ENCODE assay signal across 8 mouse cellular contexts in the genomic region with DNA sequence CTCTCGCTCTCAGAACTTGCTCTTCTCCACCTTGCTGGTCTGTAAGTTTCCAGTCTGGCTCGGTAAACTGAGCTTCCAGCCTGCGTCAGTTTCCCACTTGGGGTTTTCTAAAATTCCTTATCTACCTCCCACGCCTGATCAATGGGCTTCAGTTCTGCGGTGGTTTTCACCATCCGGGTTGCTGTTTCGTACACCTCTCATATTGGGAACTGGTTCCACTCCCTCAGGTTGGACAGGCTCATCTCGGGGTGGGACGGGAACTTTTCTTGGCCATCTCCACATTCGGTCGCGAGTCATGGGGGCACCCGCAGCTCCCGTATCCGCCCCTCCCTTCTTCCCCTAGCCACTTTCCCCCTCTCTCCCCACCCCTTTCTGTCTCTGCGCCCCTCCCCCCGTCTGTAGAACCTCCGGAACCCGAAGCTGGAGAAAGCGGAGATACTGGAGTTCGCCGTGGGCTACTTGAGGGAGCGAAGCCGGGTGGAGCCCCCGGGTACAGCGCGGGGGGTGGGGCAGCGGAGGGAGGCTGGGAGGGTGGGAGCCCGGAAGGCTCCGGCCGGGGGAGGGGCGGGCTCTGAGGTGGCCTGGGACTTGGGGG. TPM values are rescaled to one million over a fixed set of nuclear protein-coding genes. Genes with fewer than 3 reads are reported as not detected.
DNase-seq lines count a peak whose midpoint lies in the region; ATAC-seq and TF ChIP-seq lines count a peak whose summit lies in the region.

No protein-coding gene starts in this region.

- no peak for TF ChIP-seq POLR2A in spleen, adult 2 months (IDR thresholded peaks at IDR 0.05; ENCODE audit: low read depth, low read length)

- no peak overlapping the region for H3K27ac ChIP-seq in spleen, adult 2 months (ENCODE audit: insufficient read depth, low read length)
- no peak overlapping the region; the same call in 1 of the 2 replicates for H3K27ac ChIP-seq in hindbrain, embryonic 11.5 days (ENCODE audit: low read depth, low read length)
- H3K27ac ChIP-seq in midbrain, embryonic 12.5 days (replicated peaks): peak overlapping the region; percentile 75; the same call in 1 of the 2 replicates

- peaks cover 5% of the 10 kb centered on the region; the same call in 1 of the 2 replicates for H3K4me1 ChIP-seq in spleen, adult 2 months (ENCODE audit: control insufficient read depth, insufficient read depth, insufficient read length)
- peaks cover 23% of the 10 kb centered on the region for H3K4me1 ChIP-seq in hindbrain, embryonic 11.5 days (replicated peaks; ENCODE audit: control insufficient read depth, insufficient read depth, low read length)
- H3K4me1 ChIP-seq in midbrain, embryonic 12.5 days: peaks cover 55% of the 10 kb centered on the region

- ATAC-seq in hindbrain, embryonic 11.5 days (ENCODE audit: low FRiP score): no peak
- ATAC-seq in midbrain, embryonic 12.5 days (ENCODE audit: low FRiP score, low read depth): no peak
- no peak for ATAC-seq in frontal cortex, adult (ENCODE audit: low TSS enrichment)

- DNase-seq in gastrocnemius, postnatal 10 days: peak; percentile 69
- DNase-seq in gastrocnemius, adult 8-10 months (ENCODE audit: low spot score in 2 of 2): no peak
- DNase-seq in spleen, adult 2 months (ENCODE audit: low read depth in 1 of 2, low spot score in 2 of 2): no peak
- no peak for DNase-seq in spleen, postnatal 36 days (ENCODE audit: low spot score in 2 of 2)
- peak; percentile 73 for DNase-seq in hindbrain, embryonic 11.5 days (ENCODE audit: low spot score)
- no peak for DNase-seq in urinary bladder, postnatal 36 days (ENCODE audit: low spot score in 2 of 2)

- H3K27me3 ChIP-seq in spleen, adult 2 months (ENCODE audit: control insufficient read depth, insufficient read depth, low read length): 0 out of 2 replicates have a peak, but pooled peaks cover 5% of the 10 kb centered on the region
- peaks cover 20% of the 10 kb centered on the region for H3K27me3 ChIP-seq in hindbrain, embryonic 11.5 days (ENCODE audit: control insufficient read depth, insufficient read depth, low read length)
- H3K27me3 ChIP-seq in midbrain, embryonic 12.5 days: peaks cover 46% of the 10 kb centered on the region

- no peaks in the 10 kb centered on the region for H3K36me3 ChIP-seq in spleen, adult 2 months (ENCODE audit: control insufficient read depth, insufficient read depth, low read length)
- H3K36me3 ChIP-seq in hindbrain, embryonic 11.5 days (ENCODE audit: control insufficient read depth, insufficient read depth, low read length): no peaks in the 10 kb centered on the region
- H3K36me3 ChIP-seq in midbrain, embryonic 12.5 days: no peaks in the 10 kb centered on the region

- under 1% methylated on average over 31 of the region's 32 CpGs for WGBS in spleen, adult 2 months
- WGBS in hindbrain, embryonic 11.5 days: under 1% methylated on average over 27 of the region's 32 CpGs
- WGBS in midbrain, embryonic 12.5 days: 1% methylated on average over 31 of the region's 32 CpGs

- H3K4me3 ChIP-seq in spleen, adult 2 months (ENCODE audit: extremely low read depth, insufficient read depth, insufficient read length): peak overlapping the region; percentile 61
- H3K4me3 ChIP-seq in hindbrain, embryonic 11.5 days (ENCODE audit: low read depth, low read length): peak overlapping the region; percentile 78
- H3K4me3 ChIP-seq in midbrain, embryonic 12.5 days: peak overlapping the region; percentile 77

- peak overlapping the region; percentile 61 for H3K9ac ChIP-seq in hindbrain, embryonic 11.5 days (ENCODE audit: low read depth, low read length)
- H3K9ac ChIP-seq in midbrain, embryonic 12.5 days (replicated peaks): peak overlapping the region; percentile 72

- no peaks in the 10 kb centered on the region for H3K9me3 ChIP-seq in hindbrain, embryonic 11.5 days (ENCODE audit: control insufficient read depth, low read length)
- H3K9me3 ChIP-seq in midbrain, embryonic 12.5 days: no peaks in the 10 kb centered on the region

- no peak for TF ChIP-seq CTCF in spleen, adult 2 months (IDR thresholded peaks at IDR 0.05; ENCODE audit: extremely low read depth, insufficient read depth, insufficient read length, insufficient replicate concordance)

- H3K4me2 ChIP-seq in hindbrain, embryonic 11.5 days (replicated peaks; ENCODE audit: low read depth, low read length): peak overlapping the region; percentile 97
- H3K4me2 ChIP-seq in midbrain, embryonic 12.5 days (replicated peaks): peak overlapping the region; percentile 92

RNA-seq across cellular contexts. Expression of gene 9130213A22Rik, which starts 0.6 kb away (rescaled TPM):
- total RNA-seq in gastrocnemius, postnatal 10 days (2021): under 1 TPM; 0.27 to 0.49 TPM
- under 1 TPM in 1 of 4 experiments, not detected in 3; 0.18 TPM for total RNA-seq in gastrocnemius, adult 8-10 months (2022)
- 0.40 and 0.69 TPM in 2 replicates for polyA plus RNA-seq in spleen, adult 2 months (2012; rRNA removed)
- polyA plus RNA-seq in hindbrain, embryonic 11.5 days (2014; fragmentation: Nextera tagmentation; extraction: Ambion mirVana): 0.21 TPM in 1 of 2 replicates, not detected in the other
- 0.18 and 0.29 TPM in 2 replicates for polyA plus RNA-seq in midbrain, embryonic 12.5 days (2016; fragmentation: Nextera tagmentation; extraction: Ambion mirVana)

RNA-seq across cellular contexts. Expression of gene Hes7, which starts 1.6 kb away (rescaled TPM):
- not detected for total RNA-seq in gastrocnemius, postnatal 10 days (2021)
- total RNA-seq in gastrocnemius, adult 8-10 months (2022): not detected
- polyA plus RNA-seq in spleen, adult 2 months (2012; rRNA removed): 0.44 and 0.55 TPM in 2 replicates
- polyA plus RNA-seq in hindbrain, embryonic 11.5 days (2014; fragmentation: Nextera tagmentation; extraction: Ambion mirVana): 0.19 and 0.29 TPM in 2 replicates
- 0.21 and 0.38 TPM in 2 replicates for polyA plus RNA-seq in midbrain, embryonic 12.5 days (2016; fragmentation: Nextera tagmentation; extraction: Ambion mirVana)

RNA-seq across cellular contexts. Expression of gene Aloxe3, which starts 3.9 kb away (rescaled TPM):
- total RNA-seq in gastrocnemius, postnatal 10 days (2021): under 1 TPM in 1 of 2 experiments, not detected in 1; 0.27 TPM
- under 1 TPM in 1 of 4 experiments, not detected in 3; 0.21 TPM for total RNA-seq in gastrocnemius, adult 8-10 months (2022)
- 0.20 and 2.8 TPM in 2 replicates for polyA plus RNA-seq in spleen, adult 2 months (2012; rRNA removed)
- polyA plus RNA-seq in hindbrain, embryonic 11.5 days (2014; fragmentation: Nextera tagmentation; extraction: Ambion mirVana): 0.06 and 0.40 TPM in 2 replicates
- polyA plus RNA-seq in midbrain, embryonic 12.5 days (2016; fragmentation: Nextera tagmentation; extraction: Ambion mirVana): 0.66 and 0.67 TPM in 2 replicates

RNA-seq across cellular contexts. Expression of gene Per1, which starts 26.8 kb away (rescaled TPM):
- 10 to 100 TPM; 17.5 to 78.6 TPM for total RNA-seq in gastrocnemius, postnatal 10 days (2021)
- total RNA-seq in gastrocnemius, adult 8-10 months (2022): 10 to 100 TPM; 58.8 to 81.4 (median 70.4) TPM
- 23.3 and 25.7 TPM in 2 replicates for polyA plus RNA-seq in spleen, adult 2 months (2012; rRNA removed)
- 5.6 and 7.4 TPM in 2 replicates for polyA plus RNA-seq in hindbrain, embryonic 11.5 days (2014; fragmentation: Nextera tagmentation; extraction: Ambion mirVana)
- 9.8 and 10.9 TPM in 2 replicates for polyA plus RNA-seq in midbrain, embryonic 12.5 days (2016; fragmentation: Nextera tagmentation; extraction: Ambion mirVana)

RNA-seq across cellular contexts. Expression of gene Vamp2, which starts 33.5 kb away (rescaled TPM):
- total RNA-seq in gastrocnemius, postnatal 10 days (2021): 10 to 100 TPM; 52.4 to 55.8 TPM
- total RNA-seq in gastrocnemius, adult 8-10 months (2022): 10 to 100 TPM; 31.4 to 39.6 (median 35.6) TPM
- 94.2 and 95.7 TPM in 2 replicates for polyA plus RNA-seq in spleen, adult 2 months (2012; rRNA removed)
- 85.1 and 98.1 TPM in 2 replicates for polyA plus RNA-seq in hindbrain, embryonic 11.5 days (2014; fragmentation: Nextera tagmentation; extraction: Ambion mirVana)
- polyA plus RNA-seq in midbrain, embryonic 12.5 days (2016; fragmentation: Nextera tagmentation; extraction: Ambion mirVana): 123 and 131 TPM in 2 replicates

Comparison
In these comparisons a context has a peak if more than half of its experiments do, and no peak if none do; other contexts are left out.
1. DNase-seq: peak in gastrocnemius, postnatal 10 days (single experiment) and hindbrain, embryonic 11.5 days (single experiment); none in gastrocnemius, adult 8-10 months (0 of 2), spleen, adult 2 months (0 of 2), spleen, postnatal 36 days (0 of 2) and urinary bladder, postnatal 36 days (0 of 2).
2. Peak in every context shown above with its lines, with median percentiles within 50 percentile points of each other: H3K4me3 ChIP-seq.